ENCODE assay signal across 8 mouse cellular contexts in the genomic region with DNA sequence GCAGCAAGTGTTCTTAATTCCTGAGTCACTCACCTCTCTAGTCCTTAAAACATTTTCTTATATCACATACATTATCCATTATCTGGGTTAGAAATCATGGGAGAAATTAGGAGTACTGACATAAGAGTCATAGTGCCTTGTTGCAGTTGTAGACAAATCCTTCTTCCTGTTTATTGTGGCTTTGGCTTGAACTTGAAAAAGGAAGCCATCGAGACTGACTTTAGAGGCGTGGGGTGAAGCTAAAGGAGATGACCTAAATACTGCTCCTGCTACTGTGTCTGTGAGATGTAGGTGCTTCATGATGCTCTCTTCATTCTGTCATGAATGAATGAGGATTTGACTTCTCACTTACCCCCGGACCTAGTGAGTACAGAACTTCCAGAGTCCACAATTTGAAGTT. TPM values are rescaled to one million over a fixed set of nuclear protein-coding genes. Genes with fewer than 3 reads are reported as not detected.
"Had no signal": no experiment of that assay in that cellular context is flagged by ENCODE, and none has a peak within 500 bp of the region (broad histone marks: within the 10 kb centered on the region; RNA-seq: fewer than 3 reads in every experiment).

No protein-coding gene starts in this region.

RNA-seq across cellular contexts. Expression of a gene that starts 0.6 kb away (rescaled TPM):
- total RNA-seq: midbrain, postnatal 0 days had no signal
- polyA plus RNA-seq: midbrain, embryonic 11.5 days; midbrain, embryonic 13.5 days; midbrain, embryonic 15.5 days; midbrain, postnatal 0 days; myocyte; neural tube, embryonic 11.5 days; neural tube, embryonic 15.5 days; testis, adult 2 months had no signal
